9 mouse cellular contexts compared by ENCODE assay signal in the genomic region with DNA sequence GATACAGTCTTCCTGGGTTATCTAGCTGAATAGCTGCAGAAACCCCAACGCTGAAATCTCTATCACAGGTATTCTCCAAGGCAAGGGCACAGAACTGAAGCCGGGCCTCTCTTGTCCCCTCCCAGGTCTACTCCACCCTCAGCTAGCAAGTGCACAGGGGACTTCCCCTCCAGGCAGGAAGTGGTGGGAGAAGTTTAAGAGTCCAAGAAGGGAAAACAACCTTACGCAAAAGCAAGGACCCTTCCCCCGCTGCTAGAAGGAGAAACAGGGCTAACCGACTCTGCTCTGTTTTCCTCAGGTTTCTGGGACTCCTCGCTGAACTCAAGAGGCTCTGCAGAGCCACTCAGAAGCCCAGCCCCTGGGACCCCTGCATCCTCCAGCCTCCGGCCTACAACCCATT.
DNase-seq lines count a peak whose midpoint lies in the region; ATAC-seq and TF ChIP-seq lines count a peak whose summit lies in the region.
"Had no signal": no experiment of that assay in that cellular context is flagged by ENCODE, and none has a peak within 500 bp of the region (broad histone marks: within the 10 kb centered on the region; RNA-seq: fewer than 3 reads in every experiment).

No protein-coding gene starts in this region.

- H3K4me2 ChIP-seq in CH12.LX (ENCODE audit: insufficient read depth, low read depth, poor library complexity, severe bottlenecking), result peak overlapping the region; percentile 71
- H3K4me2 ChIP-seq: hindbrain, embryonic 15.5 days had no signal

- dilution Hi-C loops in CH12.LX (cut with MboI; ENCODE audit: extremely low pct_ligation_motif_present, extremely low pct_unique_long_range_greater_than_20kb, low sequenced_read_pairs), result no loop called here

- no peaks in the 10 kb centered on the region for H3K9me3 ChIP-seq in CH12.LX (replicated peaks; ENCODE audit: low read length)
- H3K9me3 ChIP-seq: hindbrain, embryonic 15.5 days had no signal

- DNase-seq in CH12.LX (ENCODE audit: extremely low read depth), result peak; percentile 81
- DNase-seq in lung, postnatal 25 days (ENCODE audit: low spot score), result peak; percentile 63
- peak; percentile 68 for DNase-seq in thymus, adult 2 months
- no peak for DNase-seq in left cerebral cortex, adult 18-20 months (ENCODE audit: low spot score in 2 of 2)
- no peak for DNase-seq in cerebellum, postnatal 36 days

- peaks cover 46 to 74% of the 10 kb centered on the region in 2 experiments for H3K4me1 ChIP-seq in CH12.LX (ENCODE audit: control insufficient read depth in 1 of 2, insufficient read depth in 2 of 2)
- H3K4me1 ChIP-seq in thymus, adult 2 months (replicated peaks; ENCODE audit: control insufficient read depth, insufficient read depth, low read length), result peaks cover 64% of the 10 kb centered on the region
- H3K4me1 ChIP-seq: hindbrain, embryonic 15.5 days had no signal

- peak overlapping the region; percentile 40 for H3K9ac ChIP-seq in CH12.LX (ENCODE audit: insufficient read depth, low read depth)
- H3K9ac ChIP-seq: hindbrain, embryonic 15.5 days had no signal

- peak; percentile 73; the same call in 1 of the 2 replicates for TF ChIP-seq EP300 in CH12.LX (IDR thresholded peaks at IDR 0.05; ENCODE audit: low read length)

- no peaks in the 10 kb centered on the region for H3K79me2 ChIP-seq in CH12.LX (replicated peaks; ENCODE audit: control insufficient read depth, extremely low read depth, insufficient read depth, poor library complexity, severe bottlenecking)

- peak; percentile 59 for ATAC-seq in common myeloid progenitor, adult 5-6 weeks (replicated peaks; ENCODE audit: low read depth, poor library complexity, severe bottlenecking)
- no peak for ATAC-seq in megakaryocyte-erythroid progenitor cell, adult 5-6 weeks (replicated peaks; ENCODE audit: low FRiP score, low TSS enrichment, poor library complexity, severe bottlenecking)
- ATAC-seq: Patski had no signal

- in situ Hi-C loops in CH12.LX (cut with MboI; ENCODE audit: low pct_ligation_motif_present, low pct_unique_long_range_greater_than_20kb, low sequenced_read_pairs), result no loop called here

- peak overlapping the region; percentile 87; the same call in 1 of the 2 replicates for H3K27ac ChIP-seq in CH12.LX (ENCODE audit: insufficient read depth, low read depth)
- peak overlapping the region; percentile 84 for H3K27ac ChIP-seq in thymus, adult 2 months (ENCODE audit: control insufficient read depth, insufficient read depth, low read length)
- H3K27ac ChIP-seq: hindbrain, embryonic 15.5 days had no signal

- H3K27me3 ChIP-seq in CH12.LX (replicated peaks), result no peaks in the 10 kb centered on the region
- H3K27me3 ChIP-seq in thymus, adult 2 months (ENCODE audit: control insufficient read depth, insufficient read depth, low read length), result no peaks in the 10 kb centered on the region
- H3K27me3 ChIP-seq: hindbrain, embryonic 15.5 days; Patski had no signal

- 15% methylated on average over 7 of the region's 7 CpGs for WGBS in thymus, adult 2 months

- no peak for TF ChIP-seq CTCF in CH12.LX (conservative IDR thresholded peaks at IDR 0.05 in 1 of 2, IDR thresholded peaks at IDR 0.05 in 1 of 2; ENCODE audit: low read depth in 2 of 2, low read length in 2 of 2)
- no peak for TF ChIP-seq CTCF in thymus, adult 2 months (IDR thresholded peaks at IDR 0.05; ENCODE audit: borderline replicate concordance, control insufficient read depth, extremely low read depth, insufficient read depth, low read length, poor library complexity)

- peak; percentile 45 for TF ChIP-seq POLR2A in CH12.LX (IDR thresholded peaks at IDR 0.05; ENCODE audit: low read depth, low read length)
- TF ChIP-seq POLR2A in thymus, adult 2 months (IDR thresholded peaks at IDR 0.05; ENCODE audit: control insufficient read depth, extremely low read depth, insufficient read depth, low read length, poor library complexity), result no peak

- peaks cover 5 to 37% of the 10 kb centered on the region in 2 experiments for H3K36me3 ChIP-seq in CH12.LX (replicated peaks in 1 of 2; ENCODE audit: control insufficient read depth in 1 of 2, insufficient read depth in 1 of 2, low read length in 1 of 2)
- no peaks in the 10 kb centered on the region for H3K36me3 ChIP-seq in thymus, adult 2 months (ENCODE audit: control insufficient read depth, insufficient read depth, low read length)
- H3K36me3 ChIP-seq: hindbrain, embryonic 15.5 days had no signal

- H3K4me3 ChIP-seq in CH12.LX (replicated peaks in 1 of 3; ENCODE audit: low read depth in 2 of 3, low read length in 2 of 3, poor library complexity in 1 of 3), result peak overlapping the region; percentile 17 to 32 (median 29)
- H3K4me3 ChIP-seq in thymus, adult 2 months (ENCODE audit: control insufficient read depth, insufficient read depth, low read length), result peak overlapping the region; percentile 43
- H3K4me3 ChIP-seq: hindbrain, embryonic 15.5 days had no signal

- TF ChIP-seq RAD21 in CH12.LX (IDR thresholded peaks at IDR 0.05; ENCODE audit: low read depth, low read length), result no peak

TF ChIP-seq in CH12.LX, 34 proteins besides CTCF, POLR2A, EP300 and RAD21:
- peak; percentile 75 for TF ChIP-seq ELF1 (IDR thresholded peaks at IDR 0.05; ENCODE audit: low read depth, low read length)
- TF ChIP-seq MEF2A (IDR thresholded peaks at IDR 0.05; ENCODE audit: borderline replicate concordance, low read depth, low read length), result peak; percentile 68; the same call in 1 of the 2 replicates
- TF ChIP-seq ETS1 (conservative IDR thresholded peaks at IDR 0.05; ENCODE audit: low read depth, low read length), result peak; percentile 60
- no peak for TF ChIP-seq ZMIZ1 (IDR thresholded peaks at IDR 0.05; ENCODE audit: low read depth, low read length)
- TF ChIP-seq TCF12 (IDR thresholded peaks at IDR 0.05; ENCODE audit: low read depth, low read length), result peak; percentile 58; the same call in 1 of the 2 replicates
- 0 out of 2 replicates have a peak, but pooled peaks have one; percentile 20 for TF ChIP-seq MXI1 (IDR thresholded peaks at IDR 0.05; ENCODE audit: low read depth, low read length)
- 0 out of 2 replicates have a peak, but pooled peaks have one; percentile 47 for TF ChIP-seq TBP (conservative IDR thresholded peaks at IDR 0.05; ENCODE audit: low read depth, low read length)
- TF ChIP-seq CHD2 (IDR thresholded peaks at IDR 0.05; ENCODE audit: low read length), result peak; percentile 66
- peak; percentile 45 for TF ChIP-seq HCFC1 (IDR thresholded peaks at IDR 0.05; ENCODE audit: low read depth, low read length)
- TF ChIP-seq MAX (IDR thresholded peaks at IDR 0.05; ENCODE audit: low read length), result no peak
- 0 out of 2 replicates have a peak, but pooled peaks have one; percentile 13 for TF ChIP-seq SIN3A (IDR thresholded peaks at IDR 0.05; ENCODE audit: low read length)

Comparison
In these comparisons a context has a peak if more than half of its experiments do, and no peak if none do; other contexts are left out.
1. DNase-seq: peak in CH12.LX (single experiment), lung, postnatal 25 days (single experiment) and thymus, adult 2 months (single experiment); none in left cerebral cortex, adult 18-20 months (0 of 2) and cerebellum, postnatal 36 days (0 of 2).